27 mouse cellular contexts compared by ENCODE assay signal in the genomic region with DNA sequence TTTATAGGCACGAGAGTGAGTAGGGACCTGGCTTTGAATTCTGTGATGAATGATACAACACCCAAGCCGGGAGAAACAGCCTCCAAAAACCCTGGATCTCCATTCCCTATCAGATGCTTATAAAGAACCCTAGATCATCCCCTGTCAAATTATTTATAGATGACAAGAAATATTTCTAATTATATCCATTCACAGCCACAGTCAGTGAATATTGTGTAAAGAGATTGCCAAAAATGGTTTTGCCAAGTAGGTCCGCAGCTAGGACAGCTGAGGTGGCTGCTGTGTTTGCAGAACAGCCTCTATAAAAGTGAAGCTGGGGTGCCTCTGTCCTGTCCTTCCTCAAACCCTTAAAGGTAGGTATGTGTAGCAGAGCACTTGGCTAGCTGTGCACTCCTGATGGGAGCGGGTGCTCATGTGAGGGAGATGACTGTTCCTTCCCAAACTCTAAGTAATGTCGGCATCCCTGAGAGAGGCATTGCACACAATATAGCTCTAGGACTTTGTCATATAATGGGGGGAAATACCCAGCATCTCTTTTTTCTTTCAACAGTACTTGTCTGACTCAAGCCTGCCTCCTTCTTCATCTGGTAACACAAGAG. TPM values are rescaled to one million over a fixed set of nuclear protein-coding genes. Genes with fewer than 3 reads are reported as not detected.
A peak's percentile ranks its signal among the peaks of the same experiment; 100 is the strongest.
DNase-seq lines count a peak whose midpoint lies in the region; ATAC-seq and TF ChIP-seq lines count a peak whose summit lies in the region.
"Had no signal": no experiment of that assay in that cellular context is flagged by ENCODE, and none has a peak within 500 bp of the region (broad histone marks: within the 10 kb centered on the region; RNA-seq: fewer than 3 reads in every experiment).

A gene (plus strand): TSS at position 549 of the 599 bp plus-strand sequence.

- ATAC-seq in frontal cortex, adult (ENCODE audit: low TSS enrichment) = 0 out of 2 replicates have a peak, but pooled peaks have one; percentile 17
- ATAC-seq: activated CD4-positive, CD25-positive, alpha-beta regulatory T cell, adult 4 months; forebrain, postnatal 0 days; hindbrain, embryonic 16.5 days; intestine, embryonic 15.5 days; Patski had no signal

- H3K36me3 ChIP-seq in myocyte (ENCODE audit: control insufficient read depth, insufficient read depth) = no peaks in the 10 kb centered on the region
- H3K36me3 ChIP-seq: embryonic facial prominence, embryonic 12.5 days; forebrain, embryonic 12.5 days; heart, embryonic 13.5 days; intestine, embryonic 15.5 days had no signal

- no peak within 1 kb of the TSS for H3K4me3 ChIP-seq in myocyte
- H3K4me3 ChIP-seq: embryonic facial prominence, embryonic 12.5 days; forebrain, embryonic 12.5 days; heart, embryonic 13.5 days; intestine, embryonic 15.5 days had no signal

- no peak within 1 kb of the TSS for H3ac ChIP-seq in myocyte (ENCODE audit: control insufficient read depth, insufficient read length)

- peak within 1 kb of the TSS; percentile 24 for H3K4me2 ChIP-seq in myocyte (ENCODE audit: low read depth)
- H3K4me2 ChIP-seq: embryonic facial prominence, embryonic 12.5 days; forebrain, embryonic 12.5 days; heart, embryonic 13.5 days; intestine, embryonic 15.5 days had no signal

- H3K27me3 ChIP-seq in myocyte (ENCODE audit: control insufficient read depth, insufficient read depth, insufficient read length) = no peaks in the 10 kb centered on the region
- H3K27me3 ChIP-seq: CH12.LX; embryonic facial prominence, embryonic 12.5 days; forebrain, embryonic 12.5 days; heart, embryonic 13.5 days; intestine, embryonic 15.5 days had no signal

- H3K79me2 ChIP-seq in myocyte (ENCODE audit: control insufficient read depth, insufficient read depth) = no peaks in the 10 kb centered on the region

- DNase-seq in frontal cortex, postnatal 10 days (ENCODE audit: low spot score in 2 of 2) = no peak
- peak; percentile 67 for DNase-seq in gastrocnemius, adult 18-20 months (ENCODE audit: low spot score)
- DNase-seq in gastrocnemius, postnatal 14 days = no peak
- no peak for DNase-seq in yolk sac, embryonic 10.5 days (ENCODE audit: low spot score)
- DNase-seq in kidney, postnatal 25 days = no peak
- DNase-seq in left cerebral cortex, adult 9 months (ENCODE audit: low spot score in 2 of 2) = no peak
- DNase-seq: adrenal gland, postnatal 25 days; cerebellum, adult 11 months; cerebellum, adult 9-10 months; cerebellum, postnatal 25 days; forebrain, postnatal 0 days; heart, adult 11 months; heart, postnatal 36 days; kidney, adult 18-20 months had no signal

- intact Hi-C loops in gastrocnemius, postnatal 14 days (cut with DNase I; ENCODE audit: low total_unique reads) = loop anchor here (5.0 kb wide), 1 partner anchor 125 kb away; no protein-coding TSS in a partner anchor

- no peak for TF ChIP-seq POLR2A in myocyte (IDR thresholded peaks at IDR 0.05; ENCODE audit: insufficient read length, low read depth)

TF ChIP-seq in myocyte, 11 proteins besides CTCF, POLR2A, EP300 and RAD21:
- no peak for TF ChIP-seq MYOD1 (IDR thresholded peaks at IDR 0.05; ENCODE audit: control insufficient read depth in 1 of 3, insufficient read length in 2 of 3, low read depth in 2 of 3)
- no peak for TF ChIP-seq TCF3 (IDR thresholded peaks at IDR 0.05; ENCODE audit: insufficient read length, low read depth)
- TF ChIP-seq USF1 (IDR thresholded peaks at IDR 0.05; ENCODE audit: low read depth) = no peak
- TF ChIP-seq POLR2AphosphoS2 (IDR thresholded peaks at IDR 0.05; ENCODE audit: insufficient read length, low read depth) = no peak
- no peak for TF ChIP-seq E2F4 (IDR thresholded peaks at IDR 0.05; ENCODE audit: insufficient read depth)
- no peak for TF ChIP-seq REST (IDR thresholded peaks at IDR 0.05; ENCODE audit: insufficient read depth, insufficient read length)
- TF ChIP-seq SRF (IDR thresholded peaks at IDR 0.05; ENCODE audit: control insufficient read depth, insufficient read length, low read depth) = no peak
- TF ChIP-seq TCF12 (IDR thresholded peaks at IDR 0.05; ENCODE audit: insufficient read depth, poor library complexity, severe bottlenecking) = no peak
- TF ChIP-seq CEBPB (IDR thresholded peaks at IDR 0.05; ENCODE audit: insufficient read depth, poor library complexity, severe bottlenecking) = no peak
- no peak for TF ChIP-seq MYOG (IDR thresholded peaks at IDR 0.05; ENCODE audit: control insufficient read depth in 1 of 3, insufficient read depth in 1 of 3, insufficient read length in 2 of 3, low read depth in 2 of 3)
- TF ChIP-seq MAX (IDR thresholded peaks at IDR 0.05; ENCODE audit: low read depth) = no peak

RNA-seq across cellular contexts. Expression of the gene that starts here (rescaled TPM):
- total RNA-seq in gastrocnemius, adult 18-20 months (2021) = over 10,000 TPM; 26,101 to 26,132 TPM
- over 10,000 TPM; 25,036 to 26,595 TPM for total RNA-seq in gastrocnemius, postnatal 14 days (2021)
- polyA plus RNA-seq in myocyte (2012; fragmentation: generic; extraction: Trizol) = 15.9 TPM
- total RNA-seq: adrenal gland, postnatal 25 days had no signal
- polyA plus RNA-seq: C2C12; forebrain, embryonic 12.5 days; heart, embryonic 13.5 days; heart, postnatal 0 days; hindbrain, embryonic 11.5 days; Patski had no signal
